Mouse (Mus musculus) heart, embryonic 16.5 days (tissue): ENCODE data around the gene Ccdc96. TPM values are rescaled to one million over a fixed set of nuclear protein-coding genes. Genes with fewer than 3 reads are reported as not detected.

ENCODE experiments used
- ATAC-seq: fragments of 200-750 bp; cut with Nextera tagmentation; replicated peaks from 2 replicates; pipeline ENCODE4 v1.8.0; 2017; ENCODE audit warnings: moderate number of reproducible peaks; ENCODE audit not compliant: insufficient read depth, low FRiP score; ENCODE audit errors: extremely low read depth
- H3K27ac ChIP-seq: fragments of 300-500 bp; sonication (generic); 2 replicates; pipeline ENCODE4 v1.5.1; 2014; ENCODE audit warnings: mild to moderate bottlenecking, low read length, control low read depth, moderate library complexity
- H3K27me3 ChIP-seq: fragments of 300-500 bp; sonication (generic); 2 replicates; pipeline ENCODE4 v1.6.1; 2014; ENCODE audit warnings: low read length, mixed read lengths; ENCODE audit not compliant: control insufficient read depth, insufficient read depth
- H3K36me3 ChIP-seq: fragments of 300-500 bp; sonication (generic); 2 replicates; pipeline ENCODE4 v1.6.1; 2014; ENCODE audit not compliant: control insufficient read depth, insufficient read depth
- H3K4me1 ChIP-seq: fragments of 300-500 bp; sonication (generic); 2 replicates; pipeline ENCODE4 v1.6.1; 2014; ENCODE audit warnings: low read length, mixed read lengths; ENCODE audit not compliant: control insufficient read depth, insufficient read depth
- H3K4me2 ChIP-seq: fragments of 300-500 bp; sonication (generic); 2 replicates; pipeline ENCODE4 v1.6.1; 2014; ENCODE audit warnings: low read depth, mild to moderate bottlenecking, control low read depth, low read length
- H3K4me3 ChIP-seq: fragments of 300-500 bp; sonication (generic); 2 replicates; pipeline ENCODE4 v1.5.1; 2014; ENCODE audit warnings: mild to moderate bottlenecking, control low read depth, low read length
- H3K9ac ChIP-seq: fragments of 300-500 bp; sonication (generic); 2 replicates; pipeline ENCODE4 v1.6.1; 2014; ENCODE audit warnings: low read length, control low read depth
- H3K9me3 ChIP-seq: fragments of 300-500 bp; sonication (generic); replicated peaks from 2 replicates; pipeline ENCODE4 v1.6.1; 2016; ENCODE audit warnings: low read length; ENCODE audit not compliant: control insufficient read depth
- WGBS: fragments of 180-500 bp; shearing (Covaris S2); extraction: QIAGEN DNeasy Blood & Tissue Kit; methylation state at CpG from one replicate; pipeline ENCODE4 v1.1.7; 2014; 5-methylcytosine and 5-hydroxymethylcytosine counted together
- polyA plus RNA-seq: library from polyadenylated mRNA; unstranded; fragments of >200 nt; fragmentation: Nextera tagmentation; extraction: Ambion mirVana; gene quantifications from 2 replicates; pipeline ENCODE4 v1.2.1, GENCODE M21; 2015

The Ccdc96 gene
- 0.37 TPM in 2 replicates for polyA plus RNA-seq

- Histone ChIP-seq H3K9me3 (no peaks in the 10 kb centered on the region), H3K36me3 (no peaks in the 10 kb centered on the region), H3K27me3 (peaks cover 10% of the 10 kb centered on the region; the same call in 1 of the 2 replicates), H3K4me2 (peak within 1 kb of the TSS; percentile 97), H3K9ac (peak within 1 kb of the TSS; percentile 96), H3K4me1 (peaks cover 26% of the 10 kb centered on the region), H3K27ac (peak within 1 kb of the TSS; percentile 77), H3K4me3 (peak within 1 kb of the TSS; percentile 96)
- ATAC-seq, result peak; percentile 99
- WGBS, result under 1% methylated on average over 90 of the region's 97 CpGs
Measured at GRCm38 (mm10) chr5:36484171-36484990, at the start of gene Ccdc96, which contains the start of gene Tada2b. Gene Ccdc96, plus strand, starts transcription at chr5:36484588. Gene Tada2b, minus strand, starts transcription at chr5:36484285.

- ATAC-seq, result no peak
- H3K36me3 ChIP-seq, result no peaks in the 10 kb centered on the region
- H3K4me2 ChIP-seq, result no peak overlapping the region
- H3K27me3 ChIP-seq, result no peaks in the 10 kb centered on the region; the same call in 1 of the 2 replicates
- 61% methylated on average over 4 of the region's 4 CpGs for WGBS
- no peaks in the 10 kb centered on the region for H3K9me3 ChIP-seq
- H3K4me3 ChIP-seq, result no peak overlapping the region
- H3K4me1 ChIP-seq, result no peaks in the 10 kb centered on the region
- no peak overlapping the region for H3K9ac ChIP-seq
- no peak overlapping the region for H3K27ac ChIP-seq
Measured at GRCm38 (mm10) chr5:36436858-36437257, 47.5 kb upstream of the Ccdc96 start.

- ATAC-seq, result no peak
- 47% methylated on average over 3 of the region's 3 CpGs for WGBS
- H3K9me3 ChIP-seq, result no peaks in the 10 kb centered on the region
Measured at GRCm38 (mm10) chr5:36440741-36441140, 43.6 kb upstream of the Ccdc96 start.

GRCm38 (mm10) chr5:36444611-36445010 is 39.8 kb upstream of the Ccdc96 start:
- Histone ChIP-seq H3K9ac (no peak overlapping the region), H3K27me3 (peaks cover 45% of the 10 kb centered on the region), H3K36me3 (no peaks in the 10 kb centered on the region), H3K4me1 (peaks cover 4% of the 10 kb centered on the region), H3K27ac (no peak overlapping the region), H3K4me2 (no peak overlapping the region), H3K9me3 (no peaks in the 10 kb centered on the region), H3K4me3 (no peak overlapping the region)
- 49% methylated on average over 4 of the region's 4 CpGs for WGBS
- ATAC-seq, result no peak

More at GRCm38 (mm10) chr5:36440741-36441140, 43.6 kb upstream of the Ccdc96 start:
- Histone ChIP-seq H3K27ac (no peak overlapping the region), H3K4me3 (no peak overlapping the region), H3K4me1 (no peaks in the 10 kb centered on the region), H3K27me3 (peaks cover 29% of the 10 kb centered on the region), H3K9ac (no peak overlapping the region), H3K36me3 (no peaks in the 10 kb centered on the region), H3K4me2 (no peak overlapping the region)

GRCm38 (mm10) chr5:36445028-36445427 is 39.4 kb upstream of the Ccdc96 start:
- Histone ChIP-seq H3K27ac (no peak overlapping the region), H3K4me1 (peaks cover 8% of the 10 kb centered on the region), H3K9me3 (no peaks in the 10 kb centered on the region), H3K36me3 (no peaks in the 10 kb centered on the region), H3K9ac (no peak overlapping the region), H3K27me3 (peaks cover 45% of the 10 kb centered on the region), H3K4me2 (no peak overlapping the region), H3K4me3 (no peak overlapping the region)
- ATAC-seq, result no peak
- 34% methylated on average over 8 of the region's 8 CpGs for WGBS

- H3K27me3 ChIP-seq, result peaks cover 45% of the 10 kb centered on the region
Measured at GRCm38 (mm10) chr5:36446166-36446890, 38.1 kb upstream of the Ccdc96 start.

GRCm38 (mm10) chr5:36447872-36448271 is 36.5 kb upstream of the Ccdc96 start:
- H3K4me1 ChIP-seq, result peaks cover 19% of the 10 kb centered on the region
- H3K4me3 ChIP-seq, result no peak overlapping the region
- no peak for ATAC-seq
- H3K27ac ChIP-seq, result no peak overlapping the region
- WGBS, result 91% methylated on average over 12 of the region's 12 CpGs
- no peak overlapping the region for H3K4me2 ChIP-seq
- peaks cover 42% of the 10 kb centered on the region for H3K27me3 ChIP-seq
- no peaks in the 10 kb centered on the region for H3K36me3 ChIP-seq
- H3K9me3 ChIP-seq, result no peaks in the 10 kb centered on the region
- H3K9ac ChIP-seq, result no peak overlapping the region

More at GRCm38 (mm10) chr5:36446166-36446890, 38.1 kb upstream of the Ccdc96 start:
- ATAC-seq, result no peak
- H3K9me3 ChIP-seq, result no peaks in the 10 kb centered on the region
- no peak overlapping the region for H3K4me2 ChIP-seq
- peaks cover 18% of the 10 kb centered on the region for H3K4me1 ChIP-seq
- no peak overlapping the region for H3K27ac ChIP-seq
- H3K9ac ChIP-seq, result no peak overlapping the region
- H3K36me3 ChIP-seq, result no peaks in the 10 kb centered on the region
- 46% methylated on average over 9 of the region's 9 CpGs for WGBS
- no peak overlapping the region for H3K4me3 ChIP-seq

GRCm38 (mm10) chr5:36449710-36450358 is 34.6 kb upstream of the Ccdc96 start:
- peak; percentile 77 for ATAC-seq
- Histone ChIP-seq H3K36me3 (no peaks in the 10 kb centered on the region), H3K27me3 (peaks cover 27% of the 10 kb centered on the region), H3K4me2 (peak overlapping the region; percentile 23), H3K4me3 (no peak overlapping the region), H3K9ac (no peak overlapping the region), H3K4me1 (peaks cover 19% of the 10 kb centered on the region), H3K27ac (peak overlapping the region; percentile 76), H3K9me3 (no peaks in the 10 kb centered on the region)
- WGBS, result 40% methylated on average over 6 of the region's 6 CpGs
